Mouse (Mus musculus) myocyte (in vitro differentiated cells): ENCODE measurements around the gene Nphs2. TPM values are rescaled to one million over a fixed set of nuclear protein-coding genes. Genes with fewer than 3 reads are reported as not detected.
"Not testable (repeated sequence)": the region's sequence is repeated elsewhere in the genome, so short reads cannot be mapped to it uniquely, and the experiment has no call there.

Source experiments
- H3K27me3 ChIP-seq: one replicate; pipeline ENCODE4 v1.6.1; 2011; ENCODE audit not compliant: control insufficient read depth, insufficient read depth, insufficient read length
- H3K36me3 ChIP-seq: one replicate; pipeline ENCODE4 v1.6.1; 2011; ENCODE audit not compliant: control insufficient read depth, insufficient read depth
- H3K4me2 ChIP-seq: one replicate; pipeline ENCODE4 v1.6.1; 2011; ENCODE audit warnings: low read depth, control low read depth
- H3K4me3 ChIP-seq: one replicate; pipeline ENCODE4 v1.5.1; 2011; ENCODE audit warnings: mild to moderate bottlenecking, control low read depth, moderate library complexity
- H3K79me2 ChIP-seq: one replicate; pipeline ENCODE4 v1.6.1; 2011; ENCODE audit not compliant: control insufficient read depth, insufficient read depth
- H3ac ChIP-seq: one replicate; pipeline ENCODE4 v1.6.1; 2011; ENCODE audit not compliant: control insufficient read depth, insufficient read length
- CEBPB ChIP-seq: IDR thresholded peaks from 2 replicates; pipeline ENCODE4 v1.6.1; 2011; ENCODE audit warnings: mild to moderate bottlenecking, moderate library complexity; ENCODE audit not compliant: poor library complexity, insufficient read depth, severe bottlenecking
- E2F4 ChIP-seq: IDR thresholded peaks from one replicate; pipeline ENCODE4 v1.6.1; 2011; ENCODE audit warnings: mild to moderate bottlenecking, control low read depth, moderate library complexity; ENCODE audit not compliant: insufficient read depth
- MAX ChIP-seq: IDR thresholded peaks from one replicate; pipeline ENCODE4 v1.6.1; 2011; ENCODE audit warnings: low read depth, mild to moderate bottlenecking, control low read depth
- MYOD1 ChIP-seq, 3 experiments: IDR thresholded peaks; one replicate each; pipeline ENCODE4 v1.6.1; 2011; ENCODE audit warnings: control low read depth in 2 of 3, low read depth in 2 of 3, mild to moderate bottlenecking in 2 of 3, moderate library complexity in 1 of 3; ENCODE audit not compliant: insufficient read length in 2 of 3, control insufficient read depth in 1 of 3
- MYOG ChIP-seq, 3 experiments: IDR thresholded peaks; one replicate each; pipeline ENCODE4 v1.6.1; 2011; ENCODE audit warnings: control low read depth in 2 of 3, low read depth in 2 of 3, mild to moderate bottlenecking in 2 of 3; ENCODE audit not compliant: insufficient read length in 2 of 3, control insufficient read depth in 1 of 3, insufficient read depth in 1 of 3
- POLR2A ChIP-seq: IDR thresholded peaks from one replicate; pipeline ENCODE4 v1.6.1; 2011; ENCODE audit warnings: low read depth, mild to moderate bottlenecking, control low read depth, moderate library complexity; ENCODE audit not compliant: insufficient read length
- POLR2AphosphoS2 ChIP-seq: IDR thresholded peaks from one replicate; pipeline ENCODE4 v1.6.1; 2011; ENCODE audit warnings: low read depth, control low read depth; ENCODE audit not compliant: insufficient read length
- REST ChIP-seq: IDR thresholded peaks from one replicate; pipeline ENCODE4 v1.6.1; 2011; ENCODE audit warnings: mild to moderate bottlenecking, control low read depth, moderate library complexity; ENCODE audit not compliant: insufficient read depth, insufficient read length
- SRF ChIP-seq: IDR thresholded peaks from one replicate; pipeline ENCODE4 v1.6.1; 2011; ENCODE audit warnings: low read depth; ENCODE audit not compliant: control insufficient read depth, insufficient read length
- TCF12 ChIP-seq: IDR thresholded peaks from one replicate; pipeline ENCODE4 v1.6.1; 2011; ENCODE audit warnings: mild to moderate bottlenecking, control low read depth; ENCODE audit not compliant: poor library complexity, insufficient read depth, severe bottlenecking
- TCF3 ChIP-seq: IDR thresholded peaks from one replicate; pipeline ENCODE4 v1.6.1; 2011; ENCODE audit warnings: low read depth, control low read depth; ENCODE audit not compliant: insufficient read length
- USF1 ChIP-seq: IDR thresholded peaks from one replicate; pipeline ENCODE4 v1.6.1; 2011; ENCODE audit warnings: low read depth, mild to moderate bottlenecking, control low read depth, moderate library complexity
- polyA plus RNA-seq: library from polyadenylated mRNA; unstranded; fragments of >200 nt; fragmentation: generic; extraction: Trizol; gene quantifications from one replicate; pipeline ENCODE4 v1.2.1, GENCODE M21; 2012; ENCODE audit warnings: missing spikeins

The Nphs2 gene
- 0.02 TPM for polyA plus RNA-seq

DNA sequence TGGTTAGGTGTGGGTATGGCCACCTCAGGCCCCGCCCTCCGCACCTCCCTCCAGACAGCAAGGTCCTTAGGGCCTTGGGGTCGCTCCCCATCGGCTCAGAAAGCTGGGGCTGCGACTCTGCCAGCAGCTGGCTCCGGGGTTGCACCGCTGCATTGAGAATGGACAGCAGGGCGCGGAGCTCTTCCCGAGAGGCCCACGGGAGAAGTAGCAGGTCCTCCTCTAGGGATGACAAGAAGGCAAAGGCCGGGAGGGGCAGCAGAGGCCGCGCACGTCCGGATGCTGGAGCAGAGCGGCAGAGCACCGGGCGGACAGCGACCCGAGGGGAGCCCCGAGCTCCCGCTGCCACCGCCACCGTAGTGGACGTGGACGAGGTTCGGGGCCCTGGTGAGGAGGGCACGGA, at the start of gene Nphs2:
Nphs2 (plus strand) TSS at position 98 of the 400 bp plus-strand sequence.
- H3K79me2 ChIP-seq, result no peaks in the 10 kb centered on the region
- no peak for TF ChIP-seq TCF3
- no peak for TF ChIP-seq MAX
- no peak within 1 kb of the TSS for H3K4me2 ChIP-seq
- no peak within 1 kb of the TSS for H3K4me3 ChIP-seq
- H3K36me3 ChIP-seq, result no peaks in the 10 kb centered on the region
- H3K27me3 ChIP-seq, result no peaks in the 10 kb centered on the region
- H3ac ChIP-seq, result no peak within 1 kb of the TSS

GRCm38 (mm10) chr1:156263352-156263751, 47.2 kb upstream of the Nphs2 start:
- no peak overlapping the region for H3K4me3 ChIP-seq
- no peak overlapping the region for H3K4me2 ChIP-seq
- no peaks in the 10 kb centered on the region for H3K27me3 ChIP-seq
- no peaks in the 10 kb centered on the region for H3K79me2 ChIP-seq
- no peak overlapping the region for H3ac ChIP-seq
- TF ChIP-seq MYOD1 (IDR thresholded peaks at IDR 0.05; ENCODE audit: control insufficient read depth in 1 of 3, insufficient read length in 2 of 3, low read depth in 2 of 3), result no peak
- TF ChIP-seq MAX, result no peak
- no peak for TF ChIP-seq POLR2A
- no peak for TF ChIP-seq USF1
- TF ChIP-seq SRF, result no peak
- no peak for TF ChIP-seq TCF3
- TF ChIP-seq POLR2AphosphoS2, result no peak
- no peak for TF ChIP-seq REST
- TF ChIP-seq E2F4, result no peak
- TF ChIP-seq TCF12, result no peak
- no peaks in the 10 kb centered on the region for H3K36me3 ChIP-seq

DNA sequence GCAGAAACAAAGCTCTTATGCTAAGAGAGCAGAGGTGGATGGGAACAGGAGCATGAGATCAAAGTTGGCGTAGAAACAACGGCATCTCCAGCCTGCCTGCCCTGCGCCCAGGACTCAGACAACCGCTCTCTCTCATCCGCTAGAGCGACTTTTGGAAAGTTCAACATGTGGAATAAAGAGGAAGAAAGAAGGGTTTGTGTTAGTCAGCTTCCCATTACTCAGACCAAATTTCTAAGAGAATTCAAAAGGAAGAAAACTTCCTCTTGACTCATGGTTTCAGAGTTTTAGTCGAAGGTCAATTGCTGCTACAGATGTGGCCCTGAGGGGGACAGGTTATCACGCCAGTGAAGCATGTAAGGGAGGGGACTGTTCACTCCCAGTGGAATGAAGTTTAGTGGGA, 46.6 kb upstream of the Nphs2 start:
- H3K36me3 ChIP-seq, result no peaks in the 10 kb centered on the region
- H3K4me3 ChIP-seq, result no peak overlapping the region
- no peaks in the 10 kb centered on the region for H3K27me3 ChIP-seq
- H3ac ChIP-seq, result no peak overlapping the region
- H3K79me2 ChIP-seq, result no peaks in the 10 kb centered on the region
- no peak overlapping the region for H3K4me2 ChIP-seq
- TF ChIP-seq REST (no peak), MAX (no peak), TCF12 (no peak), SRF (no peak), CEBPB (no peak), E2F4 (no peak), USF1 (no peak)

DNA sequence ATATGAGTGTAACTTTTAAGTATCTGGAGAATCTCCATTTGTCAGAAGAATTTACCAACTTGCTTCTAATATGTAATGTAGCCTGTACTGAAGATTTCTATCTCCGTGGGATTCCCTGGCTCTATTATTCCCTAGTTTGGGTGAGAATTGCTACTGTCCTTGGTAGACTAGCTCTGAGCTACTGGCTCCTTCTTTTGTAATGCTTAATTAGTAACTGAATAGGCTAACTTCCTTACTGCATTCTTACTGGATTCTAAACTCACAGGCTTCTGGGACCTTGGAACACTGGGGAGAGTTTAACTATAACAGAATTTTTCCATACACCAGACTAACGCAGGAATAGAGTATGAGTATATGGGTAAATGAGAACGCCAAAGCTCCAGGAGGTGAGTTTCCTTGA, 42.0 kb upstream of the Nphs2 start:
- not testable (repeated sequence) for H3K36me3 ChIP-seq, H3K4me3 ChIP-seq, H3K4me2 ChIP-seq, H3K79me2 ChIP-seq, H3K27me3 ChIP-seq, H3ac ChIP-seq

GRCm38 (mm10) chr1:156270471-156270870, 40.1 kb upstream of the Nphs2 start:
- Histone ChIP-seq H3K4me3 (no peak overlapping the region), H3ac (no peak overlapping the region), H3K79me2 (no peaks in the 10 kb centered on the region), H3K27me3 (no peaks in the 10 kb centered on the region), H3K4me2 (no peak overlapping the region), H3K36me3 (no peaks in the 10 kb centered on the region)
- TF ChIP-seq USF1, result no peak
- TF ChIP-seq MYOG (IDR thresholded peaks at IDR 0.05; ENCODE audit: control insufficient read depth in 1 of 3, insufficient read depth in 1 of 3, insufficient read length in 2 of 3, low read depth in 2 of 3), result no peak
- TF ChIP-seq CEBPB, result no peak
- TF ChIP-seq MYOD1 (IDR thresholded peaks at IDR 0.05; ENCODE audit: control insufficient read depth in 1 of 3, insufficient read length in 2 of 3, low read depth in 2 of 3), result no peak
- no peak for TF ChIP-seq SRF
- TF ChIP-seq TCF3, result no peak
- TF ChIP-seq POLR2AphosphoS2, result no peak
- TF ChIP-seq E2F4, result no peak
- no peak for TF ChIP-seq MAX
- no peak for TF ChIP-seq TCF12
- no peak for TF ChIP-seq REST
- no peak for TF ChIP-seq POLR2A

DNA sequence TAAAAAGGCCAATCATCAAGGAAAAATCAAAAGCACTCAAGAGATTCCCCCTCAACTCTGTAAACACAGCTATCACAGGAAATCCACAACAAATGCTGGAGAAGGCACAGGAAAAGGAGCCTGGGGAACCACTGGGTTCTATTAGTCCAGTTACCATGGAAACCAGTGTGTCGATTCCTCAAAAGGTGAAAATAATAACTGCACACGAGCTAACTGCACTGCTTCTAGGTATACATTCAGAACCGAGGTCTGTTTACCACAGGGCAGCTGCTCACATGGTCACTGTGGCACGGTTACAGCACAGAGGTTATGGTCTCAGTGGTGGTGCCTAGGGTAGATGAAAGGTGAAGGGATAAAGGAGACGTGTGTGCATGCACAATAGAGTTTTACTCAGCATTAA, 38.9 kb upstream of the Nphs2 start:
- H3K4me3 ChIP-seq, result no peak overlapping the region
- no peaks in the 10 kb centered on the region for H3K36me3 ChIP-seq
- H3ac ChIP-seq, result no peak overlapping the region
- no peaks in the 10 kb centered on the region for H3K27me3 ChIP-seq
- H3K79me2 ChIP-seq, result no peaks in the 10 kb centered on the region
- no peak overlapping the region for H3K4me2 ChIP-seq
- TF ChIP-seq REST (no peak), USF1 (no peak), TCF12 (no peak), MYOD1 (IDR thresholded peaks at IDR 0.05; ENCODE audit: control insufficient read depth in 1 of 3, insufficient read length in 2 of 3, low read depth in 2 of 3) (no peak), CEBPB (no peak), MAX (no peak), POLR2AphosphoS2 (no peak), E2F4 (no peak), MYOG (IDR thresholded peaks at IDR 0.05; ENCODE audit: control insufficient read depth in 1 of 3, insufficient read depth in 1 of 3, insufficient read length in 2 of 3, low read depth in 2 of 3) (no peak), SRF (no peak), POLR2A (no peak), TCF3 (no peak)
